Mouse (Mus musculus): ENCODE measurements around the gene Tbata. TPM values are rescaled to one million over a fixed set of nuclear protein-coding genes. Genes with fewer than 3 reads are reported as not detected.

The Tbata gene
- not detected in 2 replicates for polyA plus RNA-seq (2014; fragmentation: Nextera tagmentation; extraction: Ambion mirVana)

GRCm38 (mm10) chr10:61171654-61172053, at the start of gene Tbata:
TSS of gene Tbata (plus strand) at chr10:61171954.
- Histone ChIP-seq H3K9ac (replicated peaks; ENCODE audit: low read length) (no peak within 1 kb of the TSS), H3K4me3 (ENCODE audit: low read depth, low read length) (no peak within 1 kb of the TSS), H3K27ac (replicated peaks; ENCODE audit: low read depth, low read length) (no peak within 1 kb of the TSS), H3K36me3 (replicated peaks; ENCODE audit: control insufficient read depth, insufficient read depth, low read depth, low read length) (no peaks in the 10 kb centered on the region), H3K27me3 (ENCODE audit: control insufficient read depth, insufficient read depth, low read length) (0 out of 2 replicates have a peak, but pooled peaks cover 5% of the 10 kb centered on the region), H3K4me1 (ENCODE audit: control insufficient read depth, insufficient read depth, low read length) (no peaks in the 10 kb centered on the region), H3K9me3 (replicated peaks; ENCODE audit: control insufficient read depth, low read length) (no peaks in the 10 kb centered on the region), H3K4me2 (ENCODE audit: low read depth, low read length) (no peak within 1 kb of the TSS)
- DNase-seq (ENCODE audit: low spot score) (no peak), ATAC-seq (replicated peaks; ENCODE audit: insufficient number of reproducible peaks, low FRiP score, low TSS enrichment, low read depth) (no peak)
- whole genome bisulfite sequencing = 66% methylated on average over 3 of the region's 3 CpGs

GRCm38 (mm10) chr10:61123276-61123913, 48.4 kb upstream of the Tbata start:
- Histone ChIP-seq H3K4me1 (ENCODE audit: control insufficient read depth, insufficient read depth, low read length) (no peaks in the 10 kb centered on the region), H3K27ac (replicated peaks; ENCODE audit: low read depth, low read length) (no peak overlapping the region), H3K9me3 (replicated peaks; ENCODE audit: control insufficient read depth, low read length) (no peaks in the 10 kb centered on the region), H3K9ac (replicated peaks; ENCODE audit: low read length) (no peak overlapping the region), H3K4me3 (ENCODE audit: low read depth, low read length) (no peak overlapping the region), H3K4me2 (ENCODE audit: low read depth, low read length) (no peak overlapping the region), H3K36me3 (replicated peaks; ENCODE audit: control insufficient read depth, insufficient read depth, low read depth, low read length) (no peaks in the 10 kb centered on the region), H3K27me3 (ENCODE audit: control insufficient read depth, insufficient read depth, low read length) (no peaks in the 10 kb centered on the region)
- ATAC-seq (replicated peaks; ENCODE audit: insufficient number of reproducible peaks, low FRiP score, low TSS enrichment, low read depth) (no peak), DNase-seq (ENCODE audit: low spot score) (no peak)
- WGBS = 91% methylated on average over 3 of the region's 3 CpGs

GRCm38 (mm10) chr10:61124462-61124861, 47.3 kb upstream of the Tbata start:
- no peaks in the 10 kb centered on the region for H3K9me3 ChIP-seq (replicated peaks; ENCODE audit: control insufficient read depth, low read length)
- no peak overlapping the region for H3K4me2 ChIP-seq (ENCODE audit: low read depth, low read length)
- ATAC-seq (replicated peaks; ENCODE audit: insufficient number of reproducible peaks, low FRiP score, low TSS enrichment, low read depth) = no peak
- H3K36me3 ChIP-seq (replicated peaks; ENCODE audit: control insufficient read depth, insufficient read depth, low read depth, low read length) = no peaks in the 10 kb centered on the region
- H3K9ac ChIP-seq (replicated peaks; ENCODE audit: low read length) = no peak overlapping the region
- H3K27ac ChIP-seq (replicated peaks; ENCODE audit: low read depth, low read length) = no peak overlapping the region
- H3K27me3 ChIP-seq (ENCODE audit: control insufficient read depth, insufficient read depth, low read length) = no peaks in the 10 kb centered on the region
- H3K4me1 ChIP-seq (ENCODE audit: control insufficient read depth, insufficient read depth, low read length) = no peaks in the 10 kb centered on the region
- DNase-seq (ENCODE audit: low spot score) = no peak
- H3K4me3 ChIP-seq (ENCODE audit: low read depth, low read length) = no peak overlapping the region
- WGBS = 93% methylated on average over 2 of the region's 2 CpGs

- Histone ChIP-seq H3K36me3 (replicated peaks; ENCODE audit: control insufficient read depth, insufficient read depth, low read depth, low read length) (no peaks in the 10 kb centered on the region), H3K4me1 (ENCODE audit: control insufficient read depth, insufficient read depth, low read length) (no peaks in the 10 kb centered on the region), H3K27me3 (ENCODE audit: control insufficient read depth, insufficient read depth, low read length) (no peaks in the 10 kb centered on the region), H3K4me3 (ENCODE audit: low read depth, low read length) (no peak overlapping the region), H3K9me3 (replicated peaks; ENCODE audit: control insufficient read depth, low read length) (no peaks in the 10 kb centered on the region), H3K4me2 (ENCODE audit: low read depth, low read length) (no peak overlapping the region), H3K27ac (replicated peaks; ENCODE audit: low read depth, low read length) (no peak overlapping the region), H3K9ac (replicated peaks; ENCODE audit: low read length) (no peak overlapping the region)
- DNase-seq (ENCODE audit: low spot score) (no peak), ATAC-seq (replicated peaks; ENCODE audit: insufficient number of reproducible peaks, low FRiP score, low TSS enrichment, low read depth) (no peak)
- WGBS = 86% methylated on average over 1 of the region's 1 CpGs
Observed at GRCm38 (mm10) chr10:61128701-61129365, 42.9 kb upstream of the Tbata start.

GRCm38 (mm10) chr10:61130959-61131358, 40.8 kb upstream of the Tbata start:
- H3K4me2 ChIP-seq (ENCODE audit: low read depth, low read length) = no peak overlapping the region
- H3K36me3 ChIP-seq (replicated peaks; ENCODE audit: control insufficient read depth, insufficient read depth, low read depth, low read length) = no peaks in the 10 kb centered on the region
- H3K9me3 ChIP-seq (replicated peaks; ENCODE audit: control insufficient read depth, low read length) = no peaks in the 10 kb centered on the region
- H3K27ac ChIP-seq (replicated peaks; ENCODE audit: low read depth, low read length) = no peak overlapping the region
- H3K4me1 ChIP-seq (ENCODE audit: control insufficient read depth, insufficient read depth, low read length) = no peaks in the 10 kb centered on the region
- no peak overlapping the region for H3K9ac ChIP-seq (replicated peaks; ENCODE audit: low read length)
- H3K4me3 ChIP-seq (ENCODE audit: low read depth, low read length) = no peak overlapping the region
- 82% methylated on average over 3 of the region's 3 CpGs for WGBS
- no peaks in the 10 kb centered on the region for H3K27me3 ChIP-seq (ENCODE audit: control insufficient read depth, insufficient read depth, low read length)
- ATAC-seq (replicated peaks; ENCODE audit: insufficient number of reproducible peaks, low FRiP score, low TSS enrichment, low read depth) = no peak
- no peak for DNase-seq (ENCODE audit: low spot score)

GRCm38 (mm10) chr10:61134041-61134440, 37.7 kb upstream of the Tbata start:
- Histone ChIP-seq H3K36me3 (replicated peaks; ENCODE audit: control insufficient read depth, insufficient read depth, low read depth, low read length) (no peaks in the 10 kb centered on the region), H3K9ac (replicated peaks; ENCODE audit: low read length) (no peak overlapping the region), H3K9me3 (replicated peaks; ENCODE audit: control insufficient read depth, low read length) (no peaks in the 10 kb centered on the region), H3K4me2 (ENCODE audit: low read depth, low read length) (no peak overlapping the region), H3K27me3 (ENCODE audit: control insufficient read depth, insufficient read depth, low read length) (no peaks in the 10 kb centered on the region), H3K4me1 (ENCODE audit: control insufficient read depth, insufficient read depth, low read length) (no peaks in the 10 kb centered on the region), H3K27ac (replicated peaks; ENCODE audit: low read depth, low read length) (no peak overlapping the region), H3K4me3 (ENCODE audit: low read depth, low read length) (no peak overlapping the region)
- no peak for DNase-seq (ENCODE audit: low spot score)
- ATAC-seq (replicated peaks; ENCODE audit: insufficient number of reproducible peaks, low FRiP score, low TSS enrichment, low read depth) = no peak
- 88% methylated on average over 4 of the region's 4 CpGs for WGBS

- H3K36me3 ChIP-seq (replicated peaks; ENCODE audit: control insufficient read depth, insufficient read depth, low read depth, low read length) = no peaks in the 10 kb centered on the region
- H3K27me3 ChIP-seq (ENCODE audit: control insufficient read depth, insufficient read depth, low read length) = no peaks in the 10 kb centered on the region
- no peak overlapping the region for H3K4me3 ChIP-seq (ENCODE audit: low read depth, low read length)
- no peak overlapping the region for H3K27ac ChIP-seq (replicated peaks; ENCODE audit: low read depth, low read length)
- no peak overlapping the region for H3K4me2 ChIP-seq (ENCODE audit: low read depth, low read length)
- H3K9me3 ChIP-seq (replicated peaks; ENCODE audit: control insufficient read depth, low read length) = no peaks in the 10 kb centered on the region
- H3K9ac ChIP-seq (replicated peaks; ENCODE audit: low read length) = no peak overlapping the region
- DNase-seq (ENCODE audit: low spot score) (no peak), ATAC-seq (replicated peaks; ENCODE audit: insufficient number of reproducible peaks, low FRiP score, low TSS enrichment, low read depth) (no peak)
- WGBS = 53% methylated on average over 3 of the region's 3 CpGs
- H3K4me1 ChIP-seq (ENCODE audit: control insufficient read depth, insufficient read depth, low read length) = no peaks in the 10 kb centered on the region
Observed at GRCm38 (mm10) chr10:61135226-61135839, 36.4 kb upstream of the Tbata start.

GRCm38 (mm10) chr10:61137567-61137966, 34.2 kb upstream of the Tbata start:
- DNase-seq (ENCODE audit: low spot score) (no peak), ATAC-seq (replicated peaks; ENCODE audit: insufficient number of reproducible peaks, low FRiP score, low TSS enrichment, low read depth) (no peak)
- H3K36me3 ChIP-seq (replicated peaks; ENCODE audit: control insufficient read depth, insufficient read depth, low read depth, low read length) = no peaks in the 10 kb centered on the region
- WGBS = 82% methylated on average over 1 of the region's 1 CpGs
- no peaks in the 10 kb centered on the region for H3K4me1 ChIP-seq (ENCODE audit: control insufficient read depth, insufficient read depth, low read length)
- H3K27me3 ChIP-seq (ENCODE audit: control insufficient read depth, insufficient read depth, low read length) = no peaks in the 10 kb centered on the region
- no peak overlapping the region for H3K27ac ChIP-seq (replicated peaks; ENCODE audit: low read depth, low read length)
- no peak overlapping the region for H3K4me3 ChIP-seq (ENCODE audit: low read depth, low read length)
- H3K9me3 ChIP-seq (replicated peaks; ENCODE audit: control insufficient read depth, low read length) = no peaks in the 10 kb centered on the region
- H3K4me2 ChIP-seq (ENCODE audit: low read depth, low read length) = no peak overlapping the region
- no peak overlapping the region for H3K9ac ChIP-seq (replicated peaks; ENCODE audit: low read length)

Measured in embryonic facial prominence, embryonic 11.5 days (tissue).